Mouse (Mus musculus) erythroblast, embryonic 14.5 days (primary cell): ENCODE measurements around the gene Obp2a.

ENCODE experiments used
- GATA1 ChIP-seq: IDR thresholded peaks from 2 replicates; pipeline ENCODE4 v1.6.1; 2012; ENCODE audit warnings: low read length, inconsistent platforms, mixed read lengths
- TAL1 ChIP-seq: IDR thresholded peaks from 3 replicates; pipeline ENCODE4 v1.6.1; 2012; ENCODE audit warnings: low read length, inconsistent platforms, mixed read lengths

DNA sequence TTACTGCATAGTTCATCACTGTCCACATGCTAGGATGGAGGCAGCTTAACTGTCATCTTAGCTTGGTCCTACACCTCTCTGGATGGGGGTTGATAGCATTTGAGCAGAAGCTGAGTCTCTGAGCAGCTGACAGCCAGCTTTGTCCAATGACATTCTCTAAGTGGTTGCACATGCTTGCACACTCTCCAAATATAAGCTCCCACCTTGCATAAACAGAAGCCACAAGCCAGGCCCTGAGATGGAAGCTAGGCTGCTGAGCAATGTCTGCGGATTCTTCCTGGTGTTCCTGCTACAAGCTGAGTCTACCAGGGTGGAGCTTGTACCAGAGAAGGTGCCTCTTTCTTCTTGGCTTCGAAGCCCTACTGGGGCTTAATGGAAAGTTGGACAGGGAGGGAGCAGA, 46.9 kb upstream of the Obp2a start, which contains the start of gene Lcn8:
- TF ChIP-seq GATA1 (no peak), TAL1 (no peak)
